Mouse (Mus musculus) hindbrain, postnatal 0 days (tissue): Measurements from ENCODE around the gene Hadh. TPM values are rescaled to one million over a fixed set of nuclear protein-coding genes. Genes with fewer than 3 reads are reported as not detected.

ENCODE experiments used
- ATAC-seq: fragments of 200-750 bp; cut with Nextera tagmentation; 2 replicates; pipeline ENCODE4 v1.8.0; 2017; ENCODE audit warnings: mild to moderate bottlenecking, moderate TSS enrichment, moderate library complexity
- DNase-seq: peaks from one replicate; pipeline ENCODE4 v3.0.0-alpha.2; 2015; ENCODE audit warnings: low spot score
- H3K27ac ChIP-seq: fragments of 300-500 bp; sonication (generic); 2 replicates; pipeline ENCODE4 v1.5.1; 2014; ENCODE audit warnings: mild to moderate bottlenecking
- H3K27me3 ChIP-seq: fragments of 300-500 bp; sonication (generic); 2 replicates; pipeline ENCODE4 v1.6.1; 2014; ENCODE audit warnings: low read length, mixed read lengths; ENCODE audit not compliant: insufficient read depth
- H3K36me3 ChIP-seq: fragments of 300-500 bp; sonication (generic); 2 replicates; pipeline ENCODE4 v1.6.1; 2014; ENCODE audit warnings: low read length, mixed read lengths; ENCODE audit not compliant: insufficient read depth
- H3K4me1 ChIP-seq: fragments of 300-500 bp; sonication (generic); 2 replicates; pipeline ENCODE4 v1.6.1; 2014; ENCODE audit warnings: antibody characterized with exemption, low read length, mixed read lengths; ENCODE audit not compliant: insufficient read depth
- H3K4me2 ChIP-seq: fragments of 300-500 bp; sonication (generic); 2 replicates; pipeline ENCODE4 v1.6.1; 2014; ENCODE audit warnings: low read depth, mild to moderate bottlenecking, low read length, moderate library complexity, mixed read lengths
- H3K4me3 ChIP-seq: fragments of 300-500 bp; sonication (generic); 2 replicates; pipeline ENCODE4 v1.5.1; 2014; ENCODE audit warnings: low read length
- H3K9ac ChIP-seq: fragments of 300-500 bp; sonication (generic); replicated peaks from 2 replicates; pipeline ENCODE4 v1.6.1; 2014; ENCODE audit warnings: mild to moderate bottlenecking, low read length, moderate library complexity, mixed read lengths
- H3K9me3 ChIP-seq: fragments of 300-500 bp; sonication (generic); 2 replicates; pipeline ENCODE4 v1.6.1; 2016; ENCODE audit warnings: low read length, mixed read lengths
- CTCF ChIP-seq: IDR thresholded peaks from 2 replicates; pipeline ENCODE4 v1.5.1; 2016; ENCODE audit warnings: antibody characterized with exemption, control low read depth, low read depth
- WGBS: fragments of 180-500 bp; shearing (Covaris S2); extraction: QIAGEN DNeasy Blood & Tissue Kit; methylation state at CpG from one replicate; pipeline ENCODE4 v1.1.7; 2014; 5-methylcytosine and 5-hydroxymethylcytosine counted together
- polyA plus RNA-seq: library from polyadenylated mRNA; unstranded; fragments of >200 nt; fragmentation: Nextera tagmentation; extraction: Ambion mirVana; gene quantifications from 2 replicates; pipeline ENCODE4 v1.2.1, GENCODE M21; 2015
- total RNA-seq: library from RNA; depleted of rRNA; stranded (reverse); fragments of >200 nt; gene quantifications from 2 replicates; pipeline ENCODE4 v1.2.3, GENCODE M21; 2014

Gene Hadh
- total and polyA plus RNA-seq, 2 experiments from 2014 or later, result 25.0 to 46.3 TPM

- Histone ChIP-seq H3K27ac (no peak overlapping the region), H3K9ac (no peak overlapping the region), H3K4me2 (no peak overlapping the region), H3K9me3 (no peaks in the 10 kb centered on the region), H3K4me3 (no peak overlapping the region), H3K36me3 (0 out of 2 replicates have a peak, but pooled peaks cover 5% of the 10 kb centered on the region), H3K4me1 (peaks cover 5% of the 10 kb centered on the region), H3K27me3 (no peaks in the 10 kb centered on the region)
- ATAC-seq (no peak), DNase-seq (no peak)
- WGBS, result 91% methylated on average over 7 of the region's 7 CpGs
- TF ChIP-seq CTCF, result no peak
Observed at GRCm38 (mm10) chr3:131296893-131297292, 25.0 kb upstream of the Hadh start.

- 0 out of 2 replicates have a peak, but pooled peaks cover 5% of the 10 kb centered on the region for H3K36me3 ChIP-seq
- H3K4me1 ChIP-seq, result no peaks in the 10 kb centered on the region
- no peak overlapping the region for H3K4me2 ChIP-seq
- H3K4me3 ChIP-seq, result no peak overlapping the region
- DNase-seq, result no peak
- 82% methylated on average over 12 of the region's 12 CpGs for WGBS
- no peak overlapping the region for H3K27ac ChIP-seq
- no peak for TF ChIP-seq CTCF
- no peaks in the 10 kb centered on the region for H3K9me3 ChIP-seq
- ATAC-seq, result no peak
- no peak overlapping the region for H3K9ac ChIP-seq
- H3K27me3 ChIP-seq, result no peaks in the 10 kb centered on the region
Observed at GRCm38 (mm10) chr3:131295513-131296200, 23.8 kb upstream of the Hadh start.

GRCm38 (mm10) chr3:131294503-131294902 lies 22.6 kb upstream of the Hadh start:
- 0 out of 2 replicates have a peak, but pooled peaks cover 5% of the 10 kb centered on the region for H3K36me3 ChIP-seq
- H3K4me1 ChIP-seq, result no peaks in the 10 kb centered on the region
- ATAC-seq (no peak), DNase-seq (no peak)
- H3K4me2 ChIP-seq, result no peak overlapping the region
- 50% methylated on average over 3 of the region's 3 CpGs for WGBS
- H3K27me3 ChIP-seq, result no peaks in the 10 kb centered on the region
- no peak overlapping the region for H3K4me3 ChIP-seq
- no peak overlapping the region for H3K27ac ChIP-seq
- no peak overlapping the region for H3K9ac ChIP-seq
- no peaks in the 10 kb centered on the region for H3K9me3 ChIP-seq
- TF ChIP-seq CTCF, result peak; percentile 10; the same call in 1 of the 2 replicates

GRCm38 (mm10) chr3:131292959-131293358 lies 21.1 kb upstream of the Hadh start:
- DNase-seq, result no peak
- no peak for TF ChIP-seq CTCF
- no peak overlapping the region for H3K4me3 ChIP-seq

GRCm38 (mm10) chr3:131292349-131292748 lies 20.4 kb upstream of the Hadh start:
- no peak for TF ChIP-seq CTCF
- no peaks in the 10 kb centered on the region for H3K4me1 ChIP-seq
- H3K9me3 ChIP-seq, result no peaks in the 10 kb centered on the region
- H3K36me3 ChIP-seq, result 0 out of 2 replicates have a peak, but pooled peaks cover 3% of the 10 kb centered on the region
- 96% methylated on average over 2 of the region's 2 CpGs for WGBS
- no peak overlapping the region for H3K4me3 ChIP-seq
- no peak overlapping the region for H3K27ac ChIP-seq
- H3K9ac ChIP-seq, result no peak overlapping the region
- no peak overlapping the region for H3K4me2 ChIP-seq
- ATAC-seq, result no peak
- no peak for DNase-seq
- H3K27me3 ChIP-seq, result no peaks in the 10 kb centered on the region

More at GRCm38 (mm10) chr3:131292959-131293358, 21.1 kb upstream of the Hadh start:
- ATAC-seq, result no peak
- no peaks in the 10 kb centered on the region for H3K9me3 ChIP-seq
- H3K4me2 ChIP-seq, result no peak overlapping the region
- H3K27ac ChIP-seq, result no peak overlapping the region
- 0 out of 2 replicates have a peak, but pooled peaks cover 5% of the 10 kb centered on the region for H3K36me3 ChIP-seq
- H3K4me1 ChIP-seq, result no peaks in the 10 kb centered on the region
- H3K9ac ChIP-seq, result no peak overlapping the region
- H3K27me3 ChIP-seq, result no peaks in the 10 kb centered on the region
- WGBS, result 80% methylated on average over 3 of the region's 3 CpGs

GRCm38 (mm10) chr3:131291890-131292289 lies 20.0 kb upstream of the Hadh start:
- H3K36me3 ChIP-seq, result no peaks in the 10 kb centered on the region
- no peaks in the 10 kb centered on the region for H3K4me1 ChIP-seq
- no peaks in the 10 kb centered on the region for H3K27me3 ChIP-seq
- no peak overlapping the region for H3K4me3 ChIP-seq
- ATAC-seq (no peak), DNase-seq (no peak)
- H3K9me3 ChIP-seq, result no peaks in the 10 kb centered on the region
- 77% methylated on average over 4 of the region's 4 CpGs for WGBS
- TF ChIP-seq CTCF, result no peak
- H3K27ac ChIP-seq, result no peak overlapping the region
- no peak overlapping the region for H3K9ac ChIP-seq
- H3K4me2 ChIP-seq, result no peak overlapping the region

- no peak for DNase-seq
- no peaks in the 10 kb centered on the region for H3K36me3 ChIP-seq
- 96% methylated on average over 4 of the region's 4 CpGs for WGBS
- H3K9ac ChIP-seq, result no peak overlapping the region
- no peaks in the 10 kb centered on the region for H3K27me3 ChIP-seq
- H3K27ac ChIP-seq, result no peak overlapping the region
- H3K4me1 ChIP-seq, result peaks cover 9% of the 10 kb centered on the region; the same call in 1 of the 2 replicates
- ATAC-seq, result no peak
- H3K9me3 ChIP-seq, result no peaks in the 10 kb centered on the region
- no peak for TF ChIP-seq CTCF
- no peak overlapping the region for H3K4me2 ChIP-seq
- no peak overlapping the region for H3K4me3 ChIP-seq
Observed at GRCm38 (mm10) chr3:131274151-131274550, 2.2 kb upstream of the Hadh start.
